Mouse (Mus musculus): ENCODE measurements around the gene Zyg11b.

The Zyg11b gene

GRCm38 (mm10) chr4:108196277-108196855 lies 104.5 kb downstream of the Zyg11b start:
- no peak for TF ChIP-seq POU5F1 (IDR thresholded peaks at IDR 0.05; ENCODE audit: borderline replicate concordance, low read length)
- TF ChIP-seq NANOG (IDR thresholded peaks at IDR 0.05; ENCODE audit: borderline replicate concordance, low read length) = no peak
- no peak for TF ChIP-seq CTCF (conservative IDR thresholded peaks at IDR 0.05; ENCODE audit: low read length)
- Histone ChIP-seq H3K4me1 (replicated peaks; ENCODE audit: low read depth, low read length) (peaks cover 40% of the 10 kb centered on the region), H3K27me3 (ENCODE audit: insufficient read depth, low read length) (no peaks in the 10 kb centered on the region), H3K9me3 (ENCODE audit: low read length) (no peaks in the 10 kb centered on the region), H3K4me3 (replicated peaks; ENCODE audit: low read length) (peak overlapping the region; percentile 49), H3K36me3 (ENCODE audit: insufficient read depth, low read length) (peaks cover 79% of the 10 kb centered on the region)

- H3K9me3 ChIP-seq (ENCODE audit: low read length) = no peaks in the 10 kb centered on the region
- TF ChIP-seq CTCF (conservative IDR thresholded peaks at IDR 0.05; ENCODE audit: low read length) = no peak
- TF ChIP-seq POU5F1 (IDR thresholded peaks at IDR 0.05; ENCODE audit: borderline replicate concordance, low read length) = no peak
- no peak for TF ChIP-seq NANOG (IDR thresholded peaks at IDR 0.05; ENCODE audit: borderline replicate concordance, low read length)
- no peaks in the 10 kb centered on the region for H3K27me3 ChIP-seq (ENCODE audit: insufficient read depth, low read length)
- peaks cover 45% of the 10 kb centered on the region for H3K4me1 ChIP-seq (replicated peaks; ENCODE audit: low read depth, low read length)
- H3K4me3 ChIP-seq (replicated peaks; ENCODE audit: low read length) = peak overlapping the region; percentile 76
- H3K36me3 ChIP-seq (ENCODE audit: insufficient read depth, low read length) = peaks cover 84% of the 10 kb centered on the region
Observed at GRCm38 (mm10) chr4:108192821-108193323, 108.0 kb downstream of the Zyg11b start.

GRCm38 (mm10) chr4:108182278-108182677 lies 118.6 kb downstream of the Zyg11b start:
- H3K36me3 ChIP-seq (ENCODE audit: insufficient read depth, low read length) = peaks cover 84% of the 10 kb centered on the region
- peaks cover 43% of the 10 kb centered on the region for H3K4me1 ChIP-seq (replicated peaks; ENCODE audit: low read depth, low read length)
- peak overlapping the region; percentile 20 for H3K4me3 ChIP-seq (replicated peaks; ENCODE audit: low read length)
- H3K27me3 ChIP-seq (ENCODE audit: insufficient read depth, low read length) = peaks cover 18% of the 10 kb centered on the region
- peak; percentile 95 for TF ChIP-seq POU5F1 (IDR thresholded peaks at IDR 0.05; ENCODE audit: borderline replicate concordance, low read length)
- peak; percentile 90 for TF ChIP-seq NANOG (IDR thresholded peaks at IDR 0.05; ENCODE audit: borderline replicate concordance, low read length)
- TF ChIP-seq CTCF (conservative IDR thresholded peaks at IDR 0.05; ENCODE audit: low read length) = no peak
- H3K9me3 ChIP-seq (ENCODE audit: low read length) = no peaks in the 10 kb centered on the region

All from E14TG2a.4 (cell line).